Mouse (Mus musculus) gastrocnemius, postnatal 14 days (tissue): Measurements from ENCODE around the gene Gpr152. TPM values are rescaled to one million over a fixed set of nuclear protein-coding genes. Genes with fewer than 3 reads are reported as not detected.

Experiments
- DNase-seq: peaks from one replicate; pipeline ENCODE4 v3.0.0; 2021; ENCODE audit warnings: mixed read lengths
- intact Hi-C: fragments of 180-260 bp; cut with DNase I; formaldehyde crosslinking; loops from one replicate; pipeline ENCODE4 v1.15.1; 2025; ENCODE audit warnings: low total_unique reads
- total RNA-seq, 2 experiments: library from RNA; stranded (reverse); gene quantifications; 2 replicates each; pipeline ENCODE4 v1.2.3; 2021

Gene Gpr152
- total RNA-seq, 2 experiments from 2014 or later, result not detected

DNA sequence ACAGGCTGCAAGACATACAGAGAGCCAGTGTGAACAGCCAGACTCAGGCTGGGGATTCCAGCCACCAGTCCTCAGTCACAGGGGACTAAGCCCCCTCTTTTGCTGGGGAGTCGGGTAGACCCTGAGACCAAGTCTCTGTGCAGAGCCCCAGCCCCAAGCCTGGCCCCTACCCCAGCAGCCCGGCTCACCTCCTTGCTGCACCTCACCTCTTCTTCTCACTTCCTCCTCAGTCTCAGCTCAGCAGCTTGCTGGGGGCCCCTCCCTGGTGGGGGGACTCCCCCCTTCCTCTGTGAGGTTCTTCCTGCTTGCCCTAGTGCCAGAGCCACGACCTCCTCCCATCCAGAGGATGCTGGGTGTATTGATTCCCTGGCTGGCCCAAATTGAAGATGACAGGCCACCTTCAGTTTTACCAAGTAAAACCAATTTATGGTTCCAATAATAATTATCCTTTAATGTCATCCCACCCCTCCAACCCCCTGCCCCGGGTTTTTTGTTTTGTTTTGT, 51.3 kb downstream of the Gpr152 start, which contains the start of gene Tbc1d10c:
TSS of gene Tbc1d10c (minus strand) at position 454 of the 504 bp plus-strand sequence.
- DNase-seq, result peak; percentile 32
- intact Hi-C loops, result no loop called here

DNA sequence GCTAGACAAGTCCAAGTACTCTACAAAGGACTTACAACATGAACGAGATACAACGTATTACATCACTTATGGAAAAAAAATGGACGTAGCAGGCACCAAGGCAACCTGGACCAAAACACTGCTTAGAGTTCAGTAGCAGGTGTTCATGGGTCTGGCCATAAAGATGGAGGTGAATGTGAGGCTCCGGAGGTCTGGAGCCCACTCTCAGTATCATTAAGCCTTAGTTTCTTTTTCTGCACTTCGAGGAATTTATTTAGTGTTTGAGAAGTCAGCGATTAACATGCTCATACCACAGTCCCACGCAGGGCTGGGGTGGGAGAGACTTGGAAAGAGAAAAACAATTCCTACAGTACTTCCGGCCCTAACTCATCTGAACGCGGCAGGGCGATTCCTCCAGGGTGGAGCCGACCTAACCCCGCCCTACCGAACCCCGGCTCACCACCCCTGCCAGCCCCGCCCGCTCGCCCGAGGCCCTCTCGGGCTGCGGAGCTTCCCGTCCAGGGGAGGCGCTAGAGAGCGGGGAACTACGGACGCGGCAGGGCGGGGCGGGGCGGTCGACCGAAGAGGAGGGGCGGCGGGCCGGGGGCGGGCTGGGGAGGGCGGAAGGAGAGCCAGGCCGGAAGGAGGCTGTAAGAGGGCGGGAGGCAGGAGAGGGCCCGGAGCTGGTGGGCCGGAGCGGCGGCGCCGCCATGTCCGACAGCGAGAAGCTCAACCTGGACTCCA, 52.1 kb downstream of the Gpr152 start, which contains the start of gene Ppp1ca:
TSS of gene Ppp1ca (plus strand) at position 538 of the 723 bp plus-strand sequence.
- intact Hi-C loops, result no loop called here
- DNase-seq, result peak; percentile 99

DNA sequence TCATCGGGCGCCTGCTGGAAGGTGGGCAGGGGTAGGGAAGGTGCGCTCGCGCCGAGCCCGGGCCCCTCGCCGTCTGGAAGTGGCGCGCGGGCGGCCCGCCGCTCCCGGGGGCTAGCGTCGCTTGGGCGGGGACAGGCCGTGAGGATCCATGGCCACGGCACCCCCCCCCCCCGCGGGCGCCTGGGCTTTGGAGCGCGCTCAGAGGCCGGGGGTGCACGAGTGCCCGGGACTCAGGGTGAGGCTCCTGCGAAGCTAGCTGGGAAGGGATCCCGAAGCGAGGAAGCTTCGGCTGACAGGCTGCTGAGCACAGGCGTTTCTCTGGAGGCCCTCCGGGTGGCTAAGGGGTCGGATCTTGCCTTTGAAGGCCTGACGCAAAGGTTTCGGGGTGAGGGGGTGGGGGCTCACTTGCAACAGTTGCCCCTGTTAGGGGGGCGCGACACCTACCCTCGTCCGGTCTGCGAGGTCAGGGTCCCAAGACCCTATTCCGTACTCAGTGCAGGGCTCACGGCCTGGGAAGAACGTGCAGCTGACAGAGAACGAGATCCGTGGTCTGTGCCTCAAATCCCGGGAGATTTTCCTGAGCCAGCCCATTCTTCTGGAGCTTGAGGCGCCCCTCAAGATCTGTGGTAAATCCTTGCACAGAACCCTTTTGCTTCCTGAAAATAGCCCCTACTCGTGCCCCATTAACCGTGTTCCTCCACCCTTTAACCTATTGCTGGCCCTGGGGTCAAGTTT, 52.8 kb downstream of the Gpr152 start:
- DNase-seq, result no peak
- intact Hi-C loops, result no loop called here

DNA sequence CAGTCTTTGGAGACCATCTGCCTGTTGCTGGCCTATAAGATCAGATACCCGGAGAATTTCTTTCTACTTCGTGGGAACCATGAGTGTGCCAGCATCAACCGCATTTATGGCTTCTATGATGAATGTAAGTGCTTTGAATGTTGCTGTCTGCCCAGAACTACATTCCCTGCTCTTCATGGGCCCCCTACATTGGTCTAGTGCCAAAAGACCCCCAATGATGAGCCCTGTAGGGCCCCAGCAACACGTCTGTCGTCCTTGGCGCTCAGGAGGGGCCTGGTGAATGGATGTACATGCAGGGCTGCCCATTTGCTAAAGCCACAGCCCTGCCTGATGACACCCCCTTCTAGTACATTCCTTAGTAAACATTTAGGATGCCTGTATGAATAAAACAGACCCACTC, 53.5 kb downstream of the Gpr152 start:
- intact Hi-C loops, result no loop called here
- no peak for DNase-seq

DNA sequence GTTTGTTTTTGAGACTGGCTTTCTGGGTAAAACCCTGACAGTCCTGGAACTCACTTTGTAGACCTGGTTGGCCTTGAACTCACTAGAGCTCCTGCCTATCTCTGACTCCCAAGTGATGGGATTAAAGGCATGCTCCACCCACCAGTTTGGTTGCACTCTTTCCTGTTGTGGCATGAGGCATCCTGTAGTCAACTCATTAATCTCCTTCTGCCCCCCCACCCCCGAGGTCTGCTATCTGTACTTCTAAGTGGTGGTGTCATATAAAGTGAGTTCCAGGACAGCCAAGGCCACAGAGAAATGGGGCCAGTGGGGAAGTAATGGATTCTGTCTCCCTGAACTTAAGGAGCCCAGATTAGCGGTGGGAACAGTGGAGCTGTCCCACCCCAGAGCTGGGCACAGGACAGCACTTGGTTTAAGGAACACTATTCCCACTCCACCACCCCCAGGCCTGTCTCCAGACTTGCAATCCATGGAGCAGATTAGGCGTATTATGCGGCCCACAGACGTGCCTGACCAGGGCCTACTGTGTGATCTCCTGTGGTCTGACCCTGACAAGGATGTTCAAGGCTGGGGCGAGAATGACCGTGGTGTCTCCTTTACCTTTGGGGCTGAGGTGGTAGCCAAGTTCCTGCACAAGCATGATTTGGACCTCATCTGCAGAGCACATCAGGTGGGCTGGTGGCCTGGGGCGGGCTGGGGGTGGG, 54.6 kb downstream of the Gpr152 start:
- DNase-seq, result no peak
- intact Hi-C loops, result no loop called here

DNA sequence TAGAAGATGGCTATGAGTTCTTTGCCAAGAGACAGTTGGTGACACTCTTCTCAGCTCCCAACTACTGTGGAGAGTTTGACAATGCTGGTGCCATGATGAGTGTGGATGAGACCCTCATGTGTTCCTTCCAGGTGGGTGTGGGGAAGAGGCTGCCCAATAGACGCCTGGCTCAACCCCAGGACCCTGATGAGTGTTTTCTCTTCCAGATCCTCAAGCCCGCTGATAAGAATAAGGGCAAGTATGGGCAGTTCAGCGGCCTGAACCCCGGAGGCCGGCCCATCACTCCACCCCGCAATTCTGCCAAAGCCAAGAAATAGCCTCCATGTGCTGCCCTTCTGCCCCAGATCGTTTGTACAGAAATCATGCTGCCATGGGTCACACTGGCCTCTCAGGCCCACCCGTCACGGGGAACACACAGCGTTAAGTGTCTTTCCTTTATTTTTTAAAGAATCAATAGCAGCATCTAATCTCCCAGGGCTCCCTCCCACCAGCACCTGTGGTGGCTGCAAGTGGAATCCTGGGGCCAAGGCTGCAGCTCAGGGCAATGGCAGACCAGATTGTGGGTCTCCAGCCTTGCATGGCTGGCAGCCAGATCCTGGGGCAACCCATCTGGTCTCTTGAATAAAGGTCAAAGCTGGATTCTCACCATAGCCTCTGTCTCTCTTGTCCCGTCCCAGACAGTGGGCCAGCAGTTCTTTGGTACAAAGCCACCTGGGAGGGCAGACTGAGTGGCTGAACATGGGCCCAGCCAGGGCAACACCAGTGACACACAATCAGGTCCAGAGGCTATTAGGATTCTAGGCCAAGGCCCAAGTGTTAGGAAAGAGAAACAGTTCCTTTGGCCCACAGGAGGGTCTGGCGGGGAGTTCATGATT, 55.4 kb downstream of the Gpr152 start:
- DNase-seq, result no peak
- intact Hi-C loops, result no loop called here

Other genes starting within 250 kb of the Gpr152 start
- 1 to 10 TPM; 7.3 to 8.5 TPM for gene Tcirg1, start 232.7 kb upstream of the Gpr152 start, total RNA-seq
- gene Ndufs8, start 227.0 kb upstream of the Gpr152 start, total RNA-seq, result 100 to 1,000 TPM; 206 to 256 TPM
- 1 to 10 TPM; 2.1 to 2.5 TPM for gene Aldh3b1, start 210.0 kb upstream of the Gpr152 start, total RNA-seq
- gene Unc93b1, start 204.6 kb upstream of the Gpr152 start, total RNA-seq, result 10 to 100 TPM; 13.7 to 13.8 TPM
- gene Aldh3b3, start 181.1 kb upstream of the Gpr152 start, total RNA-seq, result not detected
- under 1 TPM; 0.38 to 0.80 TPM for gene Aldh3b2, start 167.5 kb upstream of the Gpr152 start, total RNA-seq
- gene Acy3, start 153.2 kb upstream of the Gpr152 start, total RNA-seq, result 1 to 10 TPM; 3.6 to 4.2 TPM
- not detected for gene Tbx10, start 147.0 kb upstream of the Gpr152 start, total RNA-seq
- 10 to 100 TPM; 19.2 to 19.6 TPM for gene Nudt8, start 139.2 kb upstream of the Gpr152 start, total RNA-seq
- gene Gm49405, start 139.2 kb upstream of the Gpr152 start, total RNA-seq, result under 1 TPM; 0.18 to 0.31 TPM
- under 1 TPM; 0.57 to 0.84 TPM for gene Doc2g, start 136.5 kb upstream of the Gpr152 start, total RNA-seq
- 100 to 1,000 TPM; 365 to 434 TPM for gene Ndufv1, start 127.0 kb upstream of the Gpr152 start, total RNA-seq
- 100 to 1,000 TPM; 228 to 235 TPM for gene Gstp1, start 101.8 kb upstream of the Gpr152 start, total RNA-seq
- 10 to 100 TPM; 72.8 to 85.9 TPM for gene Gstp2, start 93.8 kb upstream of the Gpr152 start, total RNA-seq
- not detected for gene Gstp3, start 80.2 kb upstream of the Gpr152 start, total RNA-seq
- gene Cabp2, start 58.2 kb upstream of the Gpr152 start, total RNA-seq, result not detected
- gene Cdk2ap2, start 42.6 kb upstream of the Gpr152 start, total RNA-seq, result 10 to 100 TPM; 17.3 to 17.5 TPM
- gene Pitpnm1, start 39.8 kb upstream of the Gpr152 start, total RNA-seq, result 1 to 10 TPM; 3.7 to 4.2 TPM
- gene Aip, start 13.9 kb upstream of the Gpr152 start, total RNA-seq, result 10 to 100 TPM; 51.4 to 57.9 TPM
- under 1 TPM in 1 of 2 experiments, not detected in 1; 0.14 TPM for gene Cabp4, start 4.2 kb downstream of the Gpr152 start, total RNA-seq
- gene Coro1b, start 8.8 kb downstream of the Gpr152 start, total RNA-seq, result 10 to 100 TPM; 31.7 to 31.8 TPM
- gene Ptprcap, start 13.8 kb downstream of the Gpr152 start, total RNA-seq, result under 1 TPM; 0.29 to 0.78 TPM
- gene Rps6kb2, start 23.6 kb downstream of the Gpr152 start, total RNA-seq, result 10 to 100 TPM; 28.5 to 31.3 TPM
- gene Carns1, start 35.7 kb downstream of the Gpr152 start, total RNA-seq, result 10 to 100 TPM; 23.4 to 27.5 TPM
- 1 to 10 TPM; 2.7 TPM for gene Tbc1d10c, start 51.5 kb downstream of the Gpr152 start, total RNA-seq
- 100 to 1,000 TPM; 266 to 269 TPM for gene Ppp1ca, start 52.3 kb downstream of the Gpr152 start, total RNA-seq
- 1 to 10 TPM; 3.1 to 3.4 TPM for gene Rad9a, start 61.9 kb downstream of the Gpr152 start, total RNA-seq
- gene Clcf1, start 74.5 kb downstream of the Gpr152 start, total RNA-seq, result 1 to 10 TPM in 1 of 2 experiments, under 1 TPM in 1; 0.58 to 1.2 TPM
- not detected for gene AC109138.7, start 74.6 kb downstream of the Gpr152 start, total RNA-seq
- gene Pold4, start 92.1 kb downstream of the Gpr152 start, total RNA-seq, result 10 to 100 TPM; 21.4 to 22.7 TPM
- gene Ssh3, start 129.4 kb downstream of the Gpr152 start, total RNA-seq, result 1 to 10 TPM; 2.6 to 4.4 TPM
- under 1 TPM; 0.62 to 0.90 TPM for gene Ankrd13d, start 143.3 kb downstream of the Gpr152 start, total RNA-seq
- 10 to 100 TPM; 31.8 to 36.4 TPM for gene Grk2, start 166.4 kb downstream of the Gpr152 start, total RNA-seq